Mouse (Mus musculus) c-Kit-negative CD71-positive TER-119-positive erythroid progenitor cells, embryonic 14.5 days (primary cell): ENCODE measurements at regions not wholly inside any gene's neighbourhood (a gene's known extent, or its start where the extent isn't known, plus 50 kb on each side); places are given as distances from the start of the nearest gene placed in this dataset.

ENCODE experiments used
- DNase-seq: peaks from one replicate; pipeline ENCODE4 v3.0.0-alpha.2; 2013; ENCODE audit warnings: low read depth, low spot score

GRCm38 (mm10) chr17:45341573-45341972, 92.0 kb downstream of the Cdc5l start:
- DNase-seq, result no peak

GRCm38 (mm10) chr17:45340851-45341250, 92.7 kb downstream of the Cdc5l start:
- no peak for DNase-seq

GRCm38 (mm10) chr17:45339226-45339625, 94.3 kb downstream of the Cdc5l start:
- no peak for DNase-seq

GRCm38 (mm10) chr17:45338086-45338485, 95.5 kb downstream of the Cdc5l start:
- no peak for DNase-seq

- DNase-seq, result no peak
These were observed 97.9 kb downstream of the Cdc5l start for GRCm38 (mm10) chr17:45335586-45336151.

- DNase-seq, result no peak
These were observed 98.7 kb downstream of the Cdc5l start for GRCm38 (mm10) chr17:45334732-45335381.

GRCm38 (mm10) chr17:45332321-45332720, 101.2 kb downstream of the Cdc5l start:
- no peak for DNase-seq

DNA sequence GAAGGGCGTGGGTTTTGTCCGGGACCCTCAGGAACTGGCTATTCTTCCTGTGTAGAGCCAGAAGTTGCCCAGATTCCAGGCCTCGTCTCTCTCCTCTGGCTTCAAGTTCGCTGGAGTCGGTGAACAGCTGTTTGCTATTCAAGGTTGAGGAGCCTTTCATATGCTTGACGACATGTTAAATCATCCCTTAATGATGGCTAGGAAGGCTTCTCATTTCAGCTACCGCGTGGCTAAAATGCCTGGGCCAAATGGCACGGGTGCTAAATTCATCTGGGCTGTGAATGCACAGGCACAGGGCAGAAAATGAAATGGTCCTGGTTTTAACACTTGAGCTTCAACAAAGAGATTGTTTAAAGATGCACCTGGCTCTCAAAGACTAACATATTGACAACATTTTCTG, 104.3 kb downstream of the Cdc5l start:
- DNase-seq, result no peak

GRCm38 (mm10) chr17:45326726-45327125, 106.8 kb downstream of the Cdc5l start:
- DNase-seq, result no peak

GRCm38 (mm10) chr17:45326173-45326572, 107.4 kb downstream of the Cdc5l start:
- DNase-seq, result no peak

DNA sequence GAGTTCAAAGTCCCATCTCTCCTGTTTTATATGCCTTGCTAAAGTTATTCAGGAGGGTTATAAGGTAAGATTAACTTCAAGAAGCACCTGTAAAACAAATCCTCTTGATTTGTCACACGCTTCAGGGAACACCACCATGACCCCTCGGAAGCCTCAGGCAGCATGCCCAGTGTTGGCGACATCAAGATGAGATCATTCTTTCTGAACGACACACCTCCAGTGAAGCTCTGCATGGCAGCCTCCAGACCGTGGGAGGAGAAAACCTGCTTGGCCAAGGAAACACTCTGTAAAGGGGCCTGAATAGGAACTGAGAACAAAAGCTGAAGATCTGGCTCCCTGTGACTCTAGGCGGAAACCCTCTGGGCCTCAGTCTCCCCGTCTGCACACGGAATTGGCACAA, 110.7 kb downstream of the Cdc5l start:
- no peak for DNase-seq

GRCm38 (mm10) chr17:45320074-45320473, 113.5 kb downstream of the Cdc5l start:
- no peak for DNase-seq

DNA sequence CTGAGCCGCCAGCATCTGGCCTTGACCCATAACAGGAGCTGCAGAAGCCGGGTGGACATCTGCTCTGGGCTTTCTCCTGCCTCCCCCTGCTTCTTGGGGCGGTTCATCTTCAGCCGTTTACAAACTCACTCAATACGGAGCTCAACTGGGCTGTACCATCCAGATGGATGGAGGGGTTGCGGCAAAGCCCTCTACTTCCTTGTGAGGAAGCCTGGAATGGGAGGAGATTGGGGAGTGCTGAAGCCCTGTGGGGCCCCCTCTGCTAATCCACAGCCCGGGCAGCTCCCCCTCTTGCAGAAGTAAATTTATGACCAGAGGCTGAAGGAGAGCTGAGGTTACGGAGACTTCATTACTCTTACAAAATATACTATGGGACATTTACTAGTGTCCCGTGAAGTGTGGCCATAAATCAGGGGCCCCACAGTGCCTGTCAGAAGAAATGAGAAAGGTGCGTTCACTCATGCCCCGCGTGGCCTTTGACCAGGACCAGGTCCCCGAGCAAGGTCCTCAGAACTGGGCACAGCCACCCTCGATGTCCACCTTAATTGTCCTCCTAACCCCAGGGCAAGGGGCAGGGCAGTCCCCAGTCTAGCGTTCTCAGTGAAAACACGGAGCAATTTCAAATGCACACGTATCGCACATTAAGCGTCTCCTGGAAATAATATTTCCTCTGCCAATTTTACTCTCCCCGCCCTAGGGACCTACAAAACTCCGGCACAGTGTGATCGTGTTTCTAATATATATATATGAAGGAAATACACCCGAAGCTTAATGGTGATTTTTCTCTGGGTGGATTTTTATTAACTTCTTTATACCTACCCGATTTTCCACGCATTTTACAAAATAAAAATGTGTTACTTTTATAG, 115.1 kb downstream of the Cdc5l start:
- no peak for DNase-seq

DNA sequence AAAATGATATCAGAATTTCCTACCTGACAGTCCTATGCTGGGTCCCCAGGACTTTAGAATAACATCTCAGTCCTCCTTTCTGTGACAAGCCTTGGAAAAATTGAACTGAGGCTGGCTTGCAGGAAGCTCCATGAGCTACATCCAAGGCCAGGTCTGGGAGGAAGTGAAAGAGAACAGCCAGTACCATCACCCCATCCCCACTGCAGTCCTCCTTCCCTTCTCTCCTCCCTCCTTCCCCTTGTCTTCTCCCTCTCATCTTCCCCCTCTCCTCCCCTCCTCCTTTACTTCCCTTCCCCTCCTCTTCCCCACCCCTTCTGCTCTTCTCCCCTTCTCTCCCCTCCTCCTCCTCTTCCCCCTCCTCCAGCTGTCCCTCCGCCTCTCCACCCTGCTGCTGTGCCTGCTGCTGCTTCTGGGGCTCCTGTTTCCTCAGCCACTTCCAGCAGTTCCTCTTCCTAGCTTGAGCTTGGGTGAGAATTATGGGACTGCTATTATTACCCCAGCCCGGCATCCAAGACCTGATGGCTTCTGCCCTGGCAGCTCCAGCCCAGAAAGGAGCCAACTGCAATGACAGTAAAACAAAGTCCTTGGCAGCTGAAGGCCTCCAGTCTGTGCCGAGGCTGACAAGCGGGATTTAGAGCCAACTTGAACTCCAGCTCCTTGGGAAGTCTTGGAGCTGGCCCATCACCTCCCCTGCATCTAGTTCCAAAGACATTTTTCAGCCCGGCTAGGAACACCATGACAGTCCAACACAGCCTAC, 120.8 kb downstream of the Cdc5l start:
- no peak for DNase-seq

DNA sequence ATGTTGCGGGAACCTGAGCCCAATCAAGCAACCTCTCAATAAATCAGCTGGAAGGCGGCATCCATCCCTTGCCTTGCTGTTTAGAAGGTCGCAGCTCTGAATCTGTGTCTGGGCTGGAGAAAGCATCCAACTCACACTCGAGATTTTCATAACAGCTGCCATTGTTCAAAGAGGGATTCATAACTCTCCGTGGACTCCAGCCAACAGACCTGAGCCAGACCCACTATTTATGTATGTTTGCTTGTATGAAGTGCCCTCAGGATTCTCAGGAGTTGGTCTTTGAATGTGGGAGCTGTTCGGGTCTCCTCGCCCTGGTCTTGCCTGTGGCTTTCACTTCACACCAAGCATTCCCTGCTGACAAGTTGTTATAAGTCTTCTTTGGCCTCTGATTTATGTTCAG, 127.0 kb downstream of the Cdc5l start:
- no peak for DNase-seq

DNA sequence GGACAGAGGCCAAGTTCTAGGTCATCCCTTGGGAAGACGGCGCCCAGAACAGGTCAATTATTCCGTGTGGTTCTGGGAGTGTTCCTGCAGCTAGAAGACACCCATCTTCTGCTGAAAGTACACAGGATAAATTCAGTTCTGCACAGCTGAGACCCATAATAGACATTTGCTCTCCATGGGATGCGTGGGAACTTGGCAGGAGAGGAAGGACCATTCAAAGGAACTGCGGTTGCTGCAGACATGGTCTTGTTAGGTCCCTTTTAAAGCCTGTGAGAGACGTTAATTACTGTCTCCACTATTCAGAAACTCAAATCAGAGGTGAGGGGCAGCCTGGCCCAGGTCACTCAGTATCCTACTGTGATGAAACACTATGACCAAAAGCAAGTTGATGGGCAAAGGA, 130.4 kb downstream of the Cdc5l start:
- DNase-seq, result no peak

GRCm38 (mm10) chr17:45298355-45298754, 135.2 kb downstream of the Cdc5l start:
- DNase-seq, result no peak

DNA sequence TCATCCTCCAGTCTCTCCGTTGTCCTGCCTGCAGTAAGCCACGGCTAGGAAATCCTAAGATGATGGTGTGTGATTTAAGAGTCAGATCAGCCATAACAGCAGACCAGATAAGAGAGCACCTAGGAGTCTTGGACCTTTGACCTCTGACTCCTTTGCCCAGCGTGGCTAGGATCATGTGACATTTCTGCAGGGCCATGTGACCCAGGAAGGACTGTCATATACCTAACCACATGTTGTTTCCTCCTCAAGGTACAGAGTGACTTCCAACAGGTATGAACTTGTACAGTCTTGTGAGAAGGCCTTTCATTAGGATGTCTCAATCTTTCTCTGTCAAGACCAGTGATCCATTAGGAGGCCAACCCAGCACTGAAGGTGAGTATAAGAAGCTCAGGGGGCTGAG, 135.7 kb downstream of the Cdc5l start:
- DNase-seq, result no peak

GRCm38 (mm10) chr17:45296363-45296762, 137.2 kb downstream of the Cdc5l start:
- DNase-seq, result peak; percentile 3

- no peak for DNase-seq
These were observed 138.7 kb downstream of the Cdc5l start for GRCm38 (mm10) chr17:45294886-45295285.

DNA sequence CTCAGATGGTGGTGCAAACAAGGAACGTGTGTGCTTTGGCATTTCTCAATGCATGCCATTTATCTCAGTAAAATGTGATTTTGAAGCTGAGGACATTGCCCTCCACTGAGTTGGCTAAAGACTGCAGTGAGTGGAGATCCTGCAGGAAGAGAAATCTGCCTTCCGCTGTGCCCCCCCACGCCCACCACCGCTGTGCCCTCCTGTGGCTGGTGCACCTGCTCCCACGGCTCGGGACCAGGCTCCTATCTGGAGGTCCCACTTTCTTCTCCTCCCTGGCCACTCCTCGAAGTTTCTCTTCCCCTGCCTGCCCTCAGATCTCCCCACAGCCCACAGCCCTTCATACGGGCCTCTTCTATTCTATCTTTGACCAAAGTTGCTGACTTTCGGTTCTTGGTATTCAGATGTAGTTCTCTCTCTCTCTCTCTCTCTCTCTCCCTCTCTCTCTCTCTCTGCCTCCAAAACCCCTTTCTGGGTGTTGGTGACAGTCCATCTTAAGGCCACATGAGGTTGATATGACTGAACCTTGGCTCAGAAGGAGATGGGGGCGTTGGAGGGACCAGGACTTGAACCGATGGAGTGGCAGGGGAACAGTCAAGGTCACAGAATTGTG, 139.2 kb downstream of the Cdc5l start:
- DNase-seq, result no peak

- DNase-seq, result no peak
These were observed 140.7 kb downstream of the Cdc5l start for GRCm38 (mm10) chr17:45292883-45293282.
